Mouse (Mus musculus) layer of hippocampus, adult 6 months (tissue): Measurements from ENCODE around the gene Prss32. TPM values are rescaled to one million over a fixed set of nuclear protein-coding genes. Genes with fewer than 3 reads are reported as not detected.

Experiments
- long read RNA-seq, 2 experiments: library from polyadenylated mRNA; unstranded; transcript quantifications; one replicate each; pipeline ENCODE4 v2.0.0; 2019 to 2020
- microRNA-seq: library from miRNA; unstranded; fragments of <30 nt; microRNA quantifications from one replicate; pipeline ENCODE4 v1.2.0, GENCODE M21; 2020
- polyA plus RNA-seq: library from polyadenylated mRNA; unstranded; fragments of <200 nt; fragmentation: Nextera tagmentation; gene quantifications from 2 replicates; pipeline ENCODE4 v1.2.3, GENCODE M21; 2021

The Prss32 gene
- polyA plus RNA-seq = not detected in 2 replicates
- long read RNA-seq, experiment 1 = 0 reads
- long read RNA-seq, experiment 2 = 0 reads

DNA sequence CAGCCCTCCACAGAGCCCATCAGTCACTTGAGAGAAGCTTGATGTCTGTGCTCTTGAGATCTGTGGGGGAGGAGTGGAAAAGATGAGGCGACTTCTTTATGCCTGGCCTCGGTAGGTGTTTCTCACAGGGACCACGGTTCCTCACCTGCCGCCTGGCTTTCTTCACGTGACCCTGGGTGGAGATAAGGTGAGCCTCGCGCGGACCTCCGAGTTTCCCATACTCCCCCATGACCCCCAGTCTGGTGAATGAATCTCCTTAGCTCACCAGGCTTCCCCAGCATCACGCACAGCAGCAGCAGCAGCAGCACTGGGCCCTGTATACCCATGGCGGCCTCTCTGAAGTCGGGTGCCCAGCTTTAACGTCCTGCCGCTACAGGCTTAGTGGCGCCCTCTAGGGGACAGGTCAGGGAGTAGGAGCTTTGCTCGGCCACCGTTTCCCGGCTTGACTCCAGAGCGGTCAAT lies at the start of gene Prss32, which contains the start of gene Prss41:
Prss32 (plus strand) TSS at position 44 of the 462 bp plus-strand sequence.
Prss41 (minus strand) TSS at position 361 of the 462 bp plus-strand sequence.

GRCm38 (mm10) chr17:23829064-23829619 lies 14.5 kb upstream of the Prss32 start, which contains the start of gene Elob:
TSS of gene Elob (minus strand) at chr17:23829136.

DNA sequence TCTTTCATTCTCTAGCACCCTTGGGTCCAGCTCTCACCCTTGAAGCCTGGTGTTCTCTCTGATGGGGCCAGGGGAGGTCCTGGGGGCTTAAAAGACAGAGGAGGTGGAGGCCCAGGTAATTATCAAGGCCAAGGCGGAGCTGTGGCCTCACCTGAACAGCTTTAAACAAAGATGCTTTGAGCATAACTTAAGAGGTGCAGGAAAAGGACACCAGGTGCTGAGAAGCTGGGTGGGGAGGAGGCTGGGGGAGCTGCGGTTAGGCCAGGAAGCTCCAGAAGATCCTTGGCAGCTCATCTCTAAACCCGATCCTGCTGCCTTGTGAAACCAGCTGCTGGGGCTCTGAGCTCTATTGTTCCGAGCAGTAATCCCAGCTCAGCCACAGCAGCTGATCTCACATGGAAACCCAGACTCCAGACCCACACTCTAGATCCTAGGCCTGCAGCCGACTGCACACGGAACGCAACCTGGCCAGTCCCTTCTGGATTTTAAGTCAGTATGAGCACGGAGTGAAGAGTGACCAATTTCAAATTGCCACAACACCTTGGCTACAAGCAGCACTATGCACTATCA lies 7.6 kb upstream of the Prss32 start, which contains the start of gene Prss33:
Prss33 (minus strand) TSS at position 51 of the 570 bp plus-strand sequence.

GRCm38 (mm10) chr17:23867756-23868155 lies 24.1 kb downstream of the Prss32 start, which contains the start of gene Prss21:
TSS of gene Prss21 (plus strand) at chr17:23868056.

DNA sequence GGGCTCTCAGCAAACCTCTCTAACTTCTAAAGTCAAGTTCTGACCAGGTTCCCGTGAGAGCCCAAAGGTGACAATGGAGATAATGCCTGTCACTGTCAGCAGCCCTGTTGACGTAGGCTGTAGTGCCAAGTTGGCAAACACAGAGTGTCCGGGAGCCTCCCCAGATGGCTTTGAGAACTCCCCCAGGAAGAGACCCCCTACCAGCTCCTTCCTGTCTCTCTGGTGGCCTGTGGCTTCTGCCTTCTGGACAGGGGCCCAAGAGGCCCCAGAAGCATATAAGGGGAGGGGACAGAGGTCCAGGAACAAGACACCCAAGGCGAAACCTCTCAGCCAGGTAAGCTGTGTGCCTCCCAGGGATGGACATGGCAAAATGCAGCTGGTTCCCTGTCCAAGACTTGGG lies 36.9 kb downstream of the Prss32 start, which contains the start of the genes Dcpp1 and Dcpp2:
Dcpp1 (plus strand) TSS at position 301 of the 400 bp plus-strand sequence.
Dcpp2 (plus strand) TSS at position 305 of the 400 bp plus-strand sequence.

Small RNAs within 50 kb of the gene (microRNA-seq; reads per million reads assigned to microRNA genes)
- 1.9 reads per million for gene Mir5125

Other genes starting within 250 kb of the Prss32 start
- 13.2 and 14.6 TPM in 2 replicates for gene Zfp13, start 244.4 kb upstream of the Prss32 start, polyA plus RNA-seq
- gene Zscan10, start 243.0 kb upstream of the Prss32 start, polyA plus RNA-seq = 0.08 and 0.20 TPM in 2 replicates
- gene Mmp25, start 198.6 kb upstream of the Prss32 start, polyA plus RNA-seq = 0.10 and 0.13 TPM in 2 replicates
- gene Bicdl2, start 183.3 kb upstream of the Prss32 start, polyA plus RNA-seq = not detected in 2 replicates
- 225 and 235 TPM in 2 replicates for gene Hcfc1r1, start 170.3 kb upstream of the Prss32 start, polyA plus RNA-seq
- gene Thoc6, start 170.0 kb upstream of the Prss32 start, polyA plus RNA-seq = 8.1 and 9.0 TPM in 2 replicates
- gene Tnfrsf12a, start 166.4 kb upstream of the Prss32 start, polyA plus RNA-seq = 3.6 and 6.5 TPM in 2 replicates
- gene Cldn6, start 164.6 kb upstream of the Prss32 start, polyA plus RNA-seq = 0.13 TPM in 1 of 2 replicates, not detected in the other
- 0.15 and 0.95 TPM in 2 replicates for gene Cldn9, start 159.8 kb upstream of the Prss32 start, polyA plus RNA-seq
- gene 1520401A03Rik, start 121.1 kb upstream of the Prss32 start, polyA plus RNA-seq = not detected in 2 replicates
- gene Pkmyt1, start 117.5 kb upstream of the Prss32 start, polyA plus RNA-seq = 1.6 and 2.2 TPM in 2 replicates
- gene Paqr4, start 103.0 kb upstream of the Prss32 start, polyA plus RNA-seq = 106 and 116 TPM in 2 replicates
- 0.60 and 0.85 TPM in 2 replicates for gene Kremen2, start 98.0 kb upstream of the Prss32 start, polyA plus RNA-seq
- gene Flywch1, start 72.3 kb upstream of the Prss32 start, polyA plus RNA-seq = 256 and 293 TPM in 2 replicates
- 22.4 and 25.0 TPM in 2 replicates for gene Flywch2, start 57.8 kb upstream of the Prss32 start, polyA plus RNA-seq
- gene Srrm2, start 53.3 kb upstream of the Prss32 start, polyA plus RNA-seq = 297 and 334 TPM in 2 replicates
- gene Elob, start 14.7 kb upstream of the Prss32 start, polyA plus RNA-seq = 1,710 and 1,770 TPM in 2 replicates
- not detected in 2 replicates for gene Prss33, start 7.8 kb upstream of the Prss32 start, polyA plus RNA-seq
- gene Prss41, start 317 bp downstream of the Prss32 start, polyA plus RNA-seq = 0.08 and 0.48 TPM in 2 replicates
- gene Prss21, start 24.2 kb downstream of the Prss32 start, polyA plus RNA-seq = not detected in 2 replicates
- 0.25 TPM in 1 of 2 replicates, not detected in the other for gene Dcpp1, start 37.0 kb downstream of the Prss32 start, polyA plus RNA-seq
- gene Dcpp2, start 37.0 kb downstream of the Prss32 start, polyA plus RNA-seq = not detected in 2 replicates
- gene Dcpp3, start 73.6 kb downstream of the Prss32 start, polyA plus RNA-seq = not detected in 2 replicates
- 0.18 and 0.30 TPM in 2 replicates for gene Sbp, start 97.8 kb downstream of the Prss32 start, polyA plus RNA-seq
- gene Sbpl, start 111.4 kb downstream of the Prss32 start, polyA plus RNA-seq = not detected in 2 replicates
- 0.21 and 0.34 TPM in 2 replicates for gene Prss30, start 136.7 kb downstream of the Prss32 start, polyA plus RNA-seq
- 0.25 and 0.28 TPM in 2 replicates for gene Prss22, start 154.2 kb downstream of the Prss32 start, polyA plus RNA-seq
- gene Prss27, start 194.3 kb downstream of the Prss32 start, polyA plus RNA-seq = not detected in 2 replicates
- gene Kctd5, start 229.6 kb downstream of the Prss32 start, polyA plus RNA-seq = 28.2 and 31.2 TPM in 2 replicates